Mouse (Mus musculus): ENCODE results near the gene Aknad1.

- TF ChIP-seq CTCF (IDR thresholded peaks at IDR 0.05; ENCODE audit: low read depth), result no peak
- TF ChIP-seq EP300 (IDR thresholded peaks at IDR 0.05; ENCODE audit: low read depth), result no peak
Measured at GRCm38 (mm10) chr3:108713065-108713675, 26.3 kb upstream of the Aknad1 start.

All from liver, embryonic 14.5 days (tissue).